ENCODE assay signal across 22 mouse cellular contexts in the genomic region with DNA sequence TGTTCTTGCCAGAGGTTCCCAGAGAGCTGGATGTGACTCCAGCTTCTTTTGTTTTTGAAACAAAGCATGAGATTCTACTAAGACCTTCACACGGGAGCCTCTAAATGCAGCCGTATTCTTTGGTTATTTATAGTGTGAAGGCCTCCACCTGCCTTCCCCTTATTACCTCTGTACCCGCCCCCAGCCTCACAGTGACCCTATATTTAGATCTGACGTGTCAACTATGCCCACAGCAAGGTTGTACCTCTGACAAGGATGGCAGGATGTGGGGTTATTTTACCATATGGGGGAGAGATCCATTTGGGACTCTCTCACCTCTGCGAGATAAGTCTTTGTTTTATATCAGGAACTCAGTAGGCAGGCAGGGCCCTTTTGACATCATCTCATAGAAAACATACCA.
DNase-seq lines count a peak whose midpoint lies in the region; ATAC-seq lines count a peak whose summit lies in the region.
"Had no signal": no experiment of that assay in that cellular context is flagged by ENCODE, and none has a peak within 500 bp of the region (broad histone marks: within the 10 kb centered on the region; RNA-seq: fewer than 3 reads in every experiment).

No protein-coding gene starts in this region.

- peaks cover 11% of the 10 kb centered on the region for H3K4me1 ChIP-seq in heart, embryonic 10.5 days
- H3K4me1 ChIP-seq in heart, embryonic 12.5 days (replicated peaks): peaks cover 13% of the 10 kb centered on the region
- H3K4me1 ChIP-seq in heart, embryonic 14.5 days (ENCODE audit: control insufficient read depth in 2 of 2, insufficient read depth in 2 of 2, low read length in 2 of 2): peaks cover 3 to 12% of the 10 kb centered on the region in 2 experiments
- H3K4me1 ChIP-seq: embryonic facial prominence, embryonic 13.5 days; embryonic facial prominence, embryonic 15.5 days; forebrain, embryonic 10.5 days; forebrain, embryonic 12.5 days had no signal

- ATAC-seq in heart, embryonic 12.5 days (ENCODE audit: insufficient number of reproducible peaks, low FRiP score): no peak
- no peak for ATAC-seq in heart, embryonic 14.5 days (ENCODE audit: insufficient number of reproducible peaks, insufficient read depth, low FRiP score, low read depth)
- ATAC-seq: forebrain, embryonic 14.5 days had no signal

- no peaks in the 10 kb centered on the region for H3K27me3 ChIP-seq in heart, embryonic 10.5 days (ENCODE audit: insufficient read depth, poor library complexity, severe bottlenecking)
- no peaks in the 10 kb centered on the region for H3K27me3 ChIP-seq in heart, embryonic 12.5 days (replicated peaks)
- no peaks in the 10 kb centered on the region for H3K27me3 ChIP-seq in heart, embryonic 14.5 days (ENCODE audit: control insufficient read depth, insufficient read depth, low read length)
- H3K27me3 ChIP-seq: embryonic facial prominence, embryonic 13.5 days; embryonic facial prominence, embryonic 15.5 days had no signal

- H3K4me2 ChIP-seq in heart, embryonic 12.5 days: no peak overlapping the region
- H3K4me2 ChIP-seq in heart, embryonic 14.5 days (ENCODE audit: low read length): peak overlapping the region; percentile 20; the same call in 1 of the 2 replicates
- H3K4me2 ChIP-seq: embryonic facial prominence, embryonic 13.5 days; embryonic facial prominence, embryonic 15.5 days; forebrain, embryonic 12.5 days had no signal

- 46% methylated on average over 5 of the region's 5 CpGs for WGBS in heart, embryonic 10.5 days
- 39% methylated on average over 5 of the region's 5 CpGs for WGBS in heart, embryonic 12.5 days
- 35% methylated on average over 5 of the region's 5 CpGs for WGBS in heart, embryonic 14.5 days

- peaks cover 5% of the 10 kb centered on the region for H3K36me3 ChIP-seq in heart, embryonic 10.5 days
- peaks cover 4% of the 10 kb centered on the region for H3K36me3 ChIP-seq in heart, embryonic 12.5 days
- no peaks in the 10 kb centered on the region for H3K36me3 ChIP-seq in heart, embryonic 14.5 days (ENCODE audit: control insufficient read depth, insufficient read depth, low read length)
- H3K36me3 ChIP-seq: embryonic facial prominence, embryonic 13.5 days; embryonic facial prominence, embryonic 15.5 days; forebrain, embryonic 10.5 days; forebrain, embryonic 12.5 days had no signal

- no peaks in the 10 kb centered on the region for H3K9me3 ChIP-seq in heart, embryonic 10.5 days
- peaks cover 4% of the 10 kb centered on the region; the same call in 1 of the 2 replicates for H3K9me3 ChIP-seq in heart, embryonic 12.5 days (replicated peaks)
- 0 out of 2 replicates have a peak, but pooled peaks cover 6% of the 10 kb centered on the region for H3K9me3 ChIP-seq in heart, embryonic 14.5 days (ENCODE audit: control insufficient read depth, low read length)
- H3K9me3 ChIP-seq: embryonic facial prominence, embryonic 13.5 days; embryonic facial prominence, embryonic 15.5 days; forebrain, embryonic 12.5 days had no signal

- H3K4me3 ChIP-seq in heart, embryonic 10.5 days: no peak overlapping the region
- H3K4me3 ChIP-seq in heart, embryonic 12.5 days: no peak overlapping the region
- H3K4me3 ChIP-seq in heart, embryonic 14.5 days (ENCODE audit: control insufficient read depth in 1 of 2, insufficient read depth in 1 of 2, low read depth in 1 of 2, low read length in 2 of 2): no peak overlapping the region
- H3K4me3 ChIP-seq: embryonic facial prominence, embryonic 13.5 days; embryonic facial prominence, embryonic 15.5 days; erythroblast, embryonic 14.5 days; forebrain, embryonic 10.5 days; forebrain, embryonic 12.5 days had no signal

- H3K9ac ChIP-seq in heart, embryonic 12.5 days: no peak overlapping the region
- H3K9ac ChIP-seq in heart, embryonic 14.5 days (ENCODE audit: low read length): peak overlapping the region; percentile 4; the same call in 1 of the 2 replicates
- H3K9ac ChIP-seq: embryonic facial prominence, embryonic 13.5 days; embryonic facial prominence, embryonic 15.5 days; forebrain, embryonic 12.5 days had no signal

- DNase-seq in heart, embryonic 10.5 days (ENCODE audit: low spot score): peak; percentile 71
- no peak for DNase-seq in heart, adult 8-10 months (ENCODE audit: low spot score)
- no peak for DNase-seq in heart, adult 18-20 months
- DNase-seq in heart, postnatal 14 days: no peak
- DNase-seq: adrenal gland, adult 2 months; adrenal gland, postnatal 10 days; adrenal gland, postnatal 25 days; cerebellum, adult 11 months; cerebellum, adult 18-20 months; cerebellum, adult 8-10 months; cerebellum, adult 9-11 months; cerebellum, postnatal 14 days; cerebellum, postnatal 36 days; embryo, embryonic 11 days had no signal

- peak overlapping the region; percentile 79 for H3K27ac ChIP-seq in heart, embryonic 10.5 days
- H3K27ac ChIP-seq in heart, embryonic 12.5 days (ENCODE audit: poor library complexity, severe bottlenecking): peak overlapping the region; percentile 35; the same call in 1 of the 2 replicates
- peak overlapping the region; percentile 27 to 53; a peak in 3 of 4 replicates for H3K27ac ChIP-seq in heart, embryonic 14.5 days (replicated peaks in 1 of 2; ENCODE audit: control insufficient read depth in 1 of 2, insufficient read depth in 1 of 2, low read depth in 2 of 2, low read length in 2 of 2)
- H3K27ac ChIP-seq: embryonic facial prominence, embryonic 13.5 days; embryonic facial prominence, embryonic 15.5 days; forebrain, embryonic 10.5 days; forebrain, embryonic 12.5 days had no signal

- intact Hi-C loops in heart, postnatal 14 days (cut with DNase I): no loop called here
